Mouse (Mus musculus) CH12.LX (cell line): ENCODE results near the gene Rnf181. TPM values are rescaled to one million over a fixed set of nuclear protein-coding genes. Genes with fewer than 3 reads are reported as not detected.

ENCODE experiments used
- DNase-seq: peaks from one replicate; pipeline ENCODE4 v3.0.0-alpha.2; 2013; ENCODE audit errors: extremely low read depth
- H3K27ac ChIP-seq: 2 replicates; pipeline ENCODE4 v1.5.1; 2012; ENCODE audit warnings: low read depth, mild to moderate bottlenecking, control low read depth, moderate library complexity; ENCODE audit not compliant: insufficient read depth
- H3K27me3 ChIP-seq: replicated peaks from 2 replicates; pipeline ENCODE3; 2012; ENCODE audit warnings: inconsistent platforms
- H3K36me3 ChIP-seq, 2 experiments: replicated peaks in 1 of 2; 2 replicates each; pipeline versions ENCODE3 to v1.6.1; 2012; ENCODE audit warnings: inconsistent platforms in 1 of 2, low read length in 1 of 2, mild to moderate bottlenecking in 1 of 2, mixed read lengths in 1 of 2, moderate library complexity in 1 of 2; ENCODE audit not compliant: control insufficient read depth in 1 of 2, insufficient read depth in 1 of 2
- H3K4me1 ChIP-seq, 2 experiments: 2 replicates each; pipeline ENCODE4 v1.6.1; 2012; ENCODE audit warnings: inconsistent platforms in 1 of 2, moderate library complexity in 1 of 2; ENCODE audit not compliant: insufficient read depth in 2 of 2, control insufficient read depth in 1 of 2
- H3K4me2 ChIP-seq: 2 replicates; pipeline ENCODE4 v1.6.1; 2012; ENCODE audit warnings: low read depth, mild to moderate bottlenecking, control low read depth; ENCODE audit not compliant: poor library complexity, insufficient read depth, severe bottlenecking
- H3K4me3 ChIP-seq, 3 experiments: fragments of 150-350 bp in 1 of 3; sonication (generic) in 1 of 3; replicated peaks in 1 of 3; 2 replicates each; pipeline versions ENCODE3 to v1.5.1; 2011 to 2012; ENCODE audit warnings: low read depth in 2 of 3, low read length in 2 of 3, mild to moderate bottlenecking in 2 of 3, moderate library complexity in 2 of 3, control low read depth in 1 of 3, improper control_type of control experiment in 1 of 3, inconsistent platforms in 1 of 3, mixed read lengths in 1 of 3; ENCODE audit not compliant: poor library complexity in 1 of 3
- H3K79me2 ChIP-seq: replicated peaks from 2 replicates; pipeline ENCODE4 v1.6.1; 2012; ENCODE audit warnings: mild to moderate bottlenecking, moderate library complexity; ENCODE audit not compliant: control insufficient read depth, poor library complexity, insufficient read depth, severe bottlenecking; ENCODE audit errors: extremely low read depth
- H3K9ac ChIP-seq: 2 replicates; pipeline ENCODE4 v1.6.1; 2012; ENCODE audit warnings: low read depth, mild to moderate bottlenecking, control low read depth, moderate library complexity; ENCODE audit not compliant: insufficient read depth
- H3K9me3 ChIP-seq: replicated peaks from 2 replicates; pipeline ENCODE3; 2012; ENCODE audit warnings: low read length, inconsistent platforms, mixed read lengths
- BHLHE40 ChIP-seq: IDR thresholded peaks from 2 replicates; pipeline ENCODE4 v1.6.1; 2011; ENCODE audit warnings: mild to moderate bottlenecking, low read depth, low read length, improper control_type of control experiment
- CHD1 ChIP-seq: IDR thresholded peaks from 2 replicates; pipeline ENCODE4 v1.6.1; 2012; ENCODE audit warnings: low read depth, low read length, improper control_type of control experiment, inconsistent platforms
- E2F4 ChIP-seq: IDR thresholded peaks from 2 replicates; pipeline ENCODE4 v1.6.1; 2011; ENCODE audit warnings: low read depth, low read length, improper control_type of control experiment; ENCODE audit not compliant: insufficient replicate concordance
- EP300 ChIP-seq: IDR thresholded peaks from 2 replicates; pipeline ENCODE4 v1.6.1; 2011; ENCODE audit warnings: low read length, improper control_type of control experiment
- ETS1 ChIP-seq: conservative IDR thresholded peaks from 2 replicates; pipeline ENCODE4 v1.6.1; 2012; ENCODE audit warnings: low read depth, mild to moderate bottlenecking, inconsistent platforms, low read length, improper control_type of control experiment, moderate library complexity
- GABPA ChIP-seq: IDR thresholded peaks from 2 replicates; pipeline ENCODE4 v1.6.1; 2012; ENCODE audit warnings: low read depth, low read length, improper control_type of control experiment, inconsistent platforms; ENCODE audit not compliant: insufficient replicate concordance
- IRF4 ChIP-seq: IDR thresholded peaks from 2 replicates; pipeline ENCODE4 v1.6.1; 2014; ENCODE audit warnings: low read depth, mild to moderate bottlenecking, inconsistent platforms, low read length, improper control_type of control experiment
- KAT2A ChIP-seq: IDR thresholded peaks from 2 replicates; pipeline ENCODE4 v1.6.1; 2012; ENCODE audit warnings: low read length, improper control_type of control experiment, inconsistent platforms; ENCODE audit not compliant: insufficient replicate concordance
- MAX ChIP-seq: IDR thresholded peaks from 2 replicates; pipeline ENCODE4 v1.6.1; 2011; ENCODE audit warnings: low read length, improper control_type of control experiment
- MEF2A ChIP-seq: IDR thresholded peaks from 2 replicates; pipeline ENCODE4 v1.6.1; 2014; ENCODE audit warnings: low read depth, mild to moderate bottlenecking, inconsistent platforms, low read length, improper control_type of control experiment, borderline replicate concordance
- MYC ChIP-seq: IDR thresholded peaks from 2 replicates; pipeline ENCODE4 v1.6.1; 2011; ENCODE audit warnings: low read depth, mild to moderate bottlenecking, improper control_type of control experiment, low read length
- POLR2A ChIP-seq: IDR thresholded peaks from 2 replicates; pipeline ENCODE4 v1.6.1; 2011; ENCODE audit warnings: low read depth, mild to moderate bottlenecking, improper control_type of control experiment, low read length
- SIN3A ChIP-seq: IDR thresholded peaks from 2 replicates; pipeline ENCODE4 v1.6.1; 2012; ENCODE audit warnings: low read length, improper control_type of control experiment, inconsistent platforms
- SMC3 ChIP-seq: IDR thresholded peaks from 2 replicates; pipeline ENCODE4 v1.6.1; 2011; ENCODE audit warnings: low read depth, low read length, improper control_type of control experiment
- UBTF ChIP-seq: IDR thresholded peaks from 2 replicates; pipeline ENCODE4 v1.6.1; 2012; ENCODE audit warnings: low read depth, mild to moderate bottlenecking, inconsistent platforms, low read length, improper control_type of control experiment, moderate library complexity
- dilution Hi-C: fragments of 300-500 bp; cut with MboI; formaldehyde crosslinking; loops from 2 replicates; pipeline ENCODE4 v1.14.3; 2020; ENCODE audit warnings: low sequenced_read_pairs; ENCODE audit not compliant: extremely low pct_unique_long_range_greater_than_20kb, extremely low pct_ligation_motif_present
- in situ Hi-C: fragments of 300-500 bp; cut with MboI; formaldehyde crosslinking; loops from 3 replicates; pipeline ENCODE4 v1.14.3; 2019; ENCODE audit warnings: low sequenced_read_pairs, low pct_ligation_motif_present, low pct_unique_long_range_greater_than_20kb, mixed read lengths
- polyA plus RNA-seq: library from polyadenylated mRNA; unstranded; fragments of >175 nt; gene quantifications from 2 replicates; pipeline ENCODE4 v1.2.1, GENCODE M21; 2012; ENCODE audit warnings: low read depth; ENCODE audit not compliant: insufficient read length
- total RNA-seq, 2 experiments: library from RNA; depleted of rRNA; stranded (reverse); fragments of 300-350 nt in 1 of 2; fragments of >200 nt in 1 of 2; gene quantifications; 2 replicates each; pipeline ENCODE4 v1.2.3; 2012 to 2014

The Rnf181 gene
- total and polyA plus RNA-seq, 3 experiments, result 63.2 to 88.7 (median 83.2) TPM

DNA sequence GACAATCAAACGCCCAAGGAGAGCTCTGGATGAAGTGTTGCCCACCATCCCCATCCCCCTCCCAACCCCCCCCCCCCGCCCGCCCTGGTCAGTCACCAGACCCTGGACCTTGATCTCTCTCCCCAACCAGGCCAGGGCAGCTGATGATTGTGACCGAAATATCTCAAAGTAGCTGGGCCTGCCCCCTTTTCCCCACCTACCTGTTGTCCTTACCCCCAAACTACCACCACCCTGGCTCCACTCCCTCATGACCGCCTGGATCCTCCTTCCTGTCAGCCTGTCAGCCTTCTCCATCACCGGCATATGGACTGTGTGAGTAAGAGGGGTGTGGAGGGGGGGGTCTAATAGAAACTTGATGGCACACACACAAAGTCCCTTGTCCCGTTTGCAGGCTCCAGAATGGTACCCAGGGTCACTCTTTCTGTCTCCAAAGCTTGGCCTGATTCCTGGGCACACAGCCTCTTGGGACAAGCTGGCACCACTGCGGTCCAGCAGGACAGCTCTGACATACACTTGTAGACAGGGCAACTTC lies 10.7 kb downstream of the Rnf181 start:
- H3K9me3 ChIP-seq, result peaks cover 7% of the 10 kb centered on the region
- no peak overlapping the region for H3K9ac ChIP-seq
- dilution Hi-C loops, result no loop called here
- TF ChIP-seq EP300 (no peak), IRF4 (no peak), CHD1 (no peak), GABPA (no peak), E2F4 (no peak), UBTF (no peak), MYC (no peak), ETS1 (no peak)
- TF ChIP-seq, all 38 proteins: peak for 0
- H3K4me1 ChIP-seq, result peaks cover 4 to 31% of the 10 kb centered on the region in 2 experiments; a peak in 3 of 4 replicates
- H3K27me3 ChIP-seq, result no peaks in the 10 kb centered on the region
- peaks cover 45 to 90% of the 10 kb centered on the region in 2 experiments for H3K36me3 ChIP-seq
- in situ Hi-C loops, result no loop called here
- H3K4me2 ChIP-seq, result no peak overlapping the region
- H3K27ac ChIP-seq, result no peak overlapping the region
- H3K79me2 ChIP-seq, result peaks cover 8% of the 10 kb centered on the region
- no peak for DNase-seq
- no peak overlapping the region for H3K4me3 ChIP-seq

DNA sequence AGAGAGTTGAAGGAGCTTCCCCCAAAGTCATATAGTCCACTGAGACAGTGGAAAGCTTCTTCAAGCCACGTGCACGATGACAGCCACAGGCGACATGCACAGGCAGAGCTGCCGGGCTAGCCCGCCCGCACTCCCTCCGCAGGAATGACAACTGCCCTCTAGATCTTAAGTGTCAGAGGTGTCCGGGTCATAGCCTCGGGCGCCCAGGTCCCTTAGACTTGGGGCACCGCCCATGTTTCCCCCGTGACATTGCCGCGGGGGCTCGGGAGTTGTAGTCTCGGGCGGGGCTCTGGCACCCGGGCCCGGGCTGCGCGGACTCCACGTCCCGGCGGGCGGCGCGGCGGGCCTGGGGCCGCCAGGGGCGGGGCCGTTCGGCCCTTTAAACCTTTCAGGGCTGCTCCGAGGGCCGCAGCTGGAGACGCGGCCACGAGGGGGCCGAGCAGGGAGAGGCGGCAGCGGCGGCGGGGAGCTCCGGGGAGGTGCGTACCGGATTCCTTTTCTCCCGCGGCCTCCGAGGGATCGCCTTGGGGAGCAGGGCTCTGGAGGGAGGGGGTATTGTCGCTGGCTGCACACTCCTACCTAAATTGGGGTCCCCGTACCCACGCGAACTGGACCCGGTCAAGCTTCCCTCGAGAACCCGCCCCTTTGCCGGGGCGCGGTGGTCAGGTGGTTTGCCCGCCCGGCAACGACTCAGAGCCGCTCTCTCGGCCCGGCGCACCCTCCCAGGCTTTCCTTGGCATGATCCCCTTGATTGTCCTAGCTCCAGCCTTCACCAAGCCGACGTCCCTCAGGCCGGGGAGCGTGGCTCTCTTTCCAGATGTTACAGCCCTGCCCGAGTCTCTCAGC lies 11.5 kb downstream of the Rnf181 start, which contains the start of gene Tmem150a:
TSS of gene Tmem150a (plus strand) at position 382 of the 846 bp plus-strand sequence.
- Histone ChIP-seq H3K4me1 (peaks cover 3 to 31% of the 10 kb centered on the region in 2 experiments; a peak in 3 of 4 replicates), H3K9me3 (peaks cover 7% of the 10 kb centered on the region), H3K36me3 (peaks cover 47 to 90% of the 10 kb centered on the region in 2 experiments), H3K9ac (no peak within 1 kb of the TSS), H3K27ac (no peak within 1 kb of the TSS), H3K27me3 (no peaks in the 10 kb centered on the region), H3K4me2 (no peak within 1 kb of the TSS), H3K79me2 (peaks cover 4% of the 10 kb centered on the region; the same call in 1 of the 2 replicates), H3K4me3 (no peak within 1 kb of the TSS)
- dilution Hi-C loops (no loop called here), in situ Hi-C loops (no loop called here)
- DNase-seq, result no peak
- TF ChIP-seq KAT2A (no peak), E2F4 (no peak), SMC3 (no peak), UBTF (no peak), EP300 (no peak), BHLHE40 (no peak), MAX (no peak), MEF2A (no peak), SIN3A (no peak), POLR2A (no peak)
